13 mouse cellular contexts compared by ENCODE assay signal in genomic region chr8:83976101-83976630, GRCm38 (mm10). TPM values are rescaled to one million over a fixed set of nuclear protein-coding genes. Genes with fewer than 3 reads are reported as not detected.
DNase-seq lines count a peak whose midpoint lies in the region; ATAC-seq and TF ChIP-seq lines count a peak whose summit lies in the region.
"Had no signal": no experiment of that assay in that cellular context is flagged by ENCODE, and none has a peak within 500 bp of the region (broad histone marks: within the 10 kb centered on the region; RNA-seq: fewer than 3 reads in every experiment).

No protein-coding gene starts in this region.

- peaks cover 6% of the 10 kb centered on the region for H3K36me3 ChIP-seq in kidney, embryonic 16.5 days (ENCODE audit: insufficient read depth, low read length)
- peaks cover 14% of the 10 kb centered on the region for H3K36me3 ChIP-seq in kidney, embryonic 15.5 days
- H3K36me3 ChIP-seq in small intestine, adult 2 months (ENCODE audit: control insufficient read depth, insufficient read depth, low read length): peaks cover 6% of the 10 kb centered on the region; the same call in 1 of the 2 replicates
- H3K36me3 ChIP-seq in hindbrain, embryonic 12.5 days: peaks cover 13% of the 10 kb centered on the region

- DNase-seq in adrenal gland, adult (ENCODE audit: inconsistent age in 2 of 2, low spot score in 1 of 2): peak; percentile 40 to 68
- no peak for DNase-seq in adrenal gland, postnatal 25 days
- DNase-seq in adrenal gland, postnatal 36 days: peak; percentile 36 to 46
- DNase-seq in cerebellum, postnatal 10 days: no peak
- DNase-seq: retina, postnatal 1 day had no signal

- peaks cover 31% of the 10 kb centered on the region for H3K4me1 ChIP-seq in kidney, embryonic 16.5 days (ENCODE audit: insufficient read depth, low read length)
- peaks cover 47% of the 10 kb centered on the region for H3K4me1 ChIP-seq in kidney, embryonic 15.5 days
- peaks cover 15% of the 10 kb centered on the region; the same call in 1 of the 2 replicates for H3K4me1 ChIP-seq in small intestine, adult 2 months (ENCODE audit: control insufficient read depth, insufficient read depth, insufficient read length, low read length)
- H3K4me1 ChIP-seq in hindbrain, embryonic 12.5 days: peaks cover 41% of the 10 kb centered on the region

- peak; percentile 45; the same call in 1 of the 2 replicates for TF ChIP-seq CTCF in small intestine, adult 2 months (IDR thresholded peaks at IDR 0.05; ENCODE audit: extremely low read depth, insufficient read length, insufficient replicate concordance, low read depth, low read length)

- 73% methylated on average over 4 of the region's 4 CpGs for WGBS in kidney, embryonic 16.5 days
- 76% methylated on average over 4 of the region's 4 CpGs for WGBS in kidney, embryonic 15.5 days
- WGBS in small intestine, adult 2 months: 72% methylated on average over 4 of the region's 4 CpGs
- 83% methylated on average over 4 of the region's 4 CpGs for WGBS in hindbrain, embryonic 12.5 days

- no peak for TF ChIP-seq POLR2A in small intestine, adult 2 months (IDR thresholded peaks at IDR 0.05; ENCODE audit: low read depth, low read length)

- H3K9ac ChIP-seq in kidney, embryonic 16.5 days (replicated peaks; ENCODE audit: low read length): 0 out of 2 replicates have a peak overlapping the region, but pooled peaks have one; percentile 12
- H3K9ac ChIP-seq in kidney, embryonic 15.5 days: no peak overlapping the region
- H3K9ac ChIP-seq in hindbrain, embryonic 12.5 days: no peak overlapping the region
- H3K9ac ChIP-seq: forebrain, embryonic 12.5 days; midbrain, embryonic 15.5 days had no signal

- H3K4me3 ChIP-seq in kidney, embryonic 16.5 days (ENCODE audit: low read length): no peak overlapping the region
- no peak overlapping the region for H3K4me3 ChIP-seq in kidney, embryonic 15.5 days (replicated peaks)
- H3K4me3 ChIP-seq in small intestine, adult 2 months (ENCODE audit: low read depth, low read length): no peak overlapping the region
- H3K4me3 ChIP-seq in hindbrain, embryonic 12.5 days: no peak overlapping the region
- H3K4me3 ChIP-seq: forebrain, embryonic 12.5 days; hindbrain, embryonic 13.5 days; midbrain, embryonic 15.5 days had no signal

- H3K27me3 ChIP-seq in kidney, embryonic 16.5 days (ENCODE audit: insufficient read depth, low read length): no peaks in the 10 kb centered on the region
- no peaks in the 10 kb centered on the region for H3K27me3 ChIP-seq in kidney, embryonic 15.5 days
- no peaks in the 10 kb centered on the region for H3K27me3 ChIP-seq in small intestine, adult 2 months (ENCODE audit: control insufficient read depth, insufficient read depth, low read length)
- no peaks in the 10 kb centered on the region for H3K27me3 ChIP-seq in hindbrain, embryonic 12.5 days
- H3K27me3 ChIP-seq: forebrain, embryonic 12.5 days; hindbrain, embryonic 13.5 days; midbrain, embryonic 15.5 days had no signal

- H3K9me3 ChIP-seq in kidney, embryonic 16.5 days (ENCODE audit: low read length): no peaks in the 10 kb centered on the region
- H3K9me3 ChIP-seq in kidney, embryonic 15.5 days (replicated peaks): no peaks in the 10 kb centered on the region
- H3K9me3 ChIP-seq in hindbrain, embryonic 12.5 days (replicated peaks): no peaks in the 10 kb centered on the region
- H3K9me3 ChIP-seq: forebrain, embryonic 12.5 days; hindbrain, embryonic 13.5 days; limb, embryonic 10.5 days; midbrain, embryonic 15.5 days had no signal

- no peak overlapping the region for H3K27ac ChIP-seq in kidney, embryonic 16.5 days (ENCODE audit: low read length)
- H3K27ac ChIP-seq in kidney, embryonic 15.5 days: no peak overlapping the region
- no peak overlapping the region for H3K27ac ChIP-seq in small intestine, adult 2 months (ENCODE audit: insufficient read depth, low read depth, low read length)
- H3K27ac ChIP-seq in hindbrain, embryonic 12.5 days: no peak overlapping the region
- H3K27ac ChIP-seq: forebrain, embryonic 12.5 days; hindbrain, embryonic 13.5 days; midbrain, embryonic 15.5 days had no signal

- ATAC-seq in kidney, embryonic 16.5 days (ENCODE audit: low FRiP score, low TSS enrichment): no peak
- no peak for ATAC-seq in kidney, embryonic 15.5 days (replicated peaks; ENCODE audit: low FRiP score)
- ATAC-seq in hindbrain, embryonic 12.5 days (ENCODE audit: low FRiP score): no peak
- ATAC-seq: midbrain, embryonic 15.5 days had no signal

- no peak overlapping the region for H3K4me2 ChIP-seq in kidney, embryonic 16.5 days (replicated peaks; ENCODE audit: low read depth, low read length)
- no peak overlapping the region for H3K4me2 ChIP-seq in kidney, embryonic 15.5 days
- no peak overlapping the region for H3K4me2 ChIP-seq in hindbrain, embryonic 12.5 days (replicated peaks)
- H3K4me2 ChIP-seq: forebrain, embryonic 12.5 days; midbrain, embryonic 15.5 days had no signal

RNA-seq across cellular contexts. Expression of gene Prkaca, which starts 3.4 kb away (rescaled TPM):
- total RNA-seq in adrenal gland, postnatal 25 days (2021): 284 and 302 TPM in 2 replicates
- polyA plus RNA-seq in kidney, embryonic 16.5 days (2015; fragmentation: Nextera tagmentation; extraction: Ambion mirVana): 105 and 143 TPM in 2 replicates
- 161 and 163 TPM in 2 replicates for polyA plus RNA-seq in kidney, embryonic 15.5 days (2015; fragmentation: Nextera tagmentation; extraction: Ambion mirVana)
- total RNA-seq in adrenal gland, postnatal 36 days (2021): 100 to 1,000 TPM; 234 to 305 TPM
- 21.8 and 43.8 TPM in 2 replicates for polyA plus RNA-seq in small intestine, adult 2 months (2012; rRNA removed)
- 201 and 213 TPM in 2 replicates for polyA plus RNA-seq in hindbrain, embryonic 12.5 days (2016; fragmentation: Nextera tagmentation; extraction: Ambion mirVana)

RNA-seq across cellular contexts. Expression of gene Asf1b, which starts 20.9 kb away (rescaled TPM):
- 6.0 and 7.2 TPM in 2 replicates for total RNA-seq in adrenal gland, postnatal 25 days (2021)
- polyA plus RNA-seq in kidney, embryonic 16.5 days (2015; fragmentation: Nextera tagmentation; extraction: Ambion mirVana): 58.2 and 65.1 TPM in 2 replicates
- 60.7 and 62.2 TPM in 2 replicates for polyA plus RNA-seq in kidney, embryonic 15.5 days (2015; fragmentation: Nextera tagmentation; extraction: Ambion mirVana)
- 1 to 10 TPM; 3.4 to 4.5 TPM for total RNA-seq in adrenal gland, postnatal 36 days (2021)
- 7.8 and 22.1 TPM in 2 replicates for polyA plus RNA-seq in small intestine, adult 2 months (2012; rRNA removed)
- polyA plus RNA-seq in hindbrain, embryonic 12.5 days (2016; fragmentation: Nextera tagmentation; extraction: Ambion mirVana): 37.6 and 40.9 TPM in 2 replicates

RNA-seq across cellular contexts. Expression of gene Gm10644, which starts 21.2 kb away (rescaled TPM):
- total RNA-seq in adrenal gland, postnatal 25 days (2021): 2.1 and 3.2 TPM in 2 replicates
- 0.85 and 1.0 TPM in 2 replicates for polyA plus RNA-seq in kidney, embryonic 16.5 days (2015; fragmentation: Nextera tagmentation; extraction: Ambion mirVana)
- 0.69 and 0.71 TPM in 2 replicates for polyA plus RNA-seq in kidney, embryonic 15.5 days (2015; fragmentation: Nextera tagmentation; extraction: Ambion mirVana)
- total RNA-seq in adrenal gland, postnatal 36 days (2021): 1 to 10 TPM in 1 of 2 experiments, under 1 TPM in 1; 0.46 to 1.9 TPM
- polyA plus RNA-seq in small intestine, adult 2 months (2012; rRNA removed): 0.43 and 0.44 TPM in 2 replicates
- polyA plus RNA-seq in hindbrain, embryonic 12.5 days (2016; fragmentation: Nextera tagmentation; extraction: Ambion mirVana): 1.0 and 1.1 TPM in 2 replicates

RNA-seq across cellular contexts. Expression of gene Samd1, which starts 21.3 kb away (rescaled TPM):
- total RNA-seq in adrenal gland, postnatal 25 days (2021): 44.8 and 49.8 TPM in 2 replicates
- 9.4 and 11.6 TPM in 2 replicates for polyA plus RNA-seq in kidney, embryonic 16.5 days (2015; fragmentation: Nextera tagmentation; extraction: Ambion mirVana)
- 11.0 and 11.5 TPM in 2 replicates for polyA plus RNA-seq in kidney, embryonic 15.5 days (2015; fragmentation: Nextera tagmentation; extraction: Ambion mirVana)
- 10 to 100 TPM; 34.2 to 37.2 TPM for total RNA-seq in adrenal gland, postnatal 36 days (2021)
- polyA plus RNA-seq in small intestine, adult 2 months (2012; rRNA removed): 17.1 and 35.1 TPM in 2 replicates
- polyA plus RNA-seq in hindbrain, embryonic 12.5 days (2016; fragmentation: Nextera tagmentation; extraction: Ambion mirVana): 8.5 and 9.8 TPM in 2 replicates

RNA-seq across cellular contexts. Expression of gene 1700067K01Rik, which starts 25.1 kb away (rescaled TPM):
- total RNA-seq in adrenal gland, postnatal 25 days (2021): 0.67 TPM in 1 of 2 replicates, not detected in the other
- polyA plus RNA-seq in kidney, embryonic 16.5 days (2015; fragmentation: Nextera tagmentation; extraction: Ambion mirVana): 0.51 and 1.1 TPM in 2 replicates
- polyA plus RNA-seq in kidney, embryonic 15.5 days (2015; fragmentation: Nextera tagmentation; extraction: Ambion mirVana): 1.2 and 1.3 TPM in 2 replicates
- under 1 TPM; 0.43 to 0.50 TPM for total RNA-seq in adrenal gland, postnatal 36 days (2021)
- polyA plus RNA-seq in small intestine, adult 2 months (2012; rRNA removed): 0.30 and 0.91 TPM in 2 replicates
- polyA plus RNA-seq in hindbrain, embryonic 12.5 days (2016; fragmentation: Nextera tagmentation; extraction: Ambion mirVana): 0.89 and 1.5 TPM in 2 replicates

Comparison
In these comparisons a context has a peak if more than half of its experiments do, and no peak if none do; other contexts are left out.
1. DNase-seq: peak in adrenal gland, adult (2 of 2) and adrenal gland, postnatal 36 days (2 of 2); none in adrenal gland, postnatal 25 days (single experiment) and cerebellum, postnatal 10 days (0 of 2).